ENCODE assay signal across 16 mouse cellular contexts in genomic region chr14:57658301-57658700, GRCm38 (mm10). TPM values are rescaled to one million over a fixed set of nuclear protein-coding genes. Genes with fewer than 3 reads are reported as not detected.
A peak's percentile ranks its signal among the peaks of the same experiment; 100 is the strongest.
DNase-seq lines count a peak whose midpoint lies in the region; ATAC-seq and TF ChIP-seq lines count a peak whose summit lies in the region.
"Had no signal": no experiment of that assay in that cellular context is flagged by ENCODE, and none has a peak within 500 bp of the region (broad histone marks: within the 10 kb centered on the region; RNA-seq: fewer than 3 reads in every experiment).

No protein-coding gene starts in this region.

- TF ChIP-seq EP300 in heart, adult 2 months (IDR thresholded peaks at IDR 0.05; ENCODE audit: insufficient read depth, low read depth, low read length) = no peak

- no peaks in the 10 kb centered on the region for H3K4me1 ChIP-seq in heart, adult 2 months (ENCODE audit: control insufficient read depth, insufficient read depth, low read length)
- H3K4me1 ChIP-seq in cortical plate, adult 2 months (ENCODE audit: control insufficient read depth, insufficient read depth, low read length) = no peaks in the 10 kb centered on the region
- no peaks in the 10 kb centered on the region for H3K4me1 ChIP-seq in hindbrain, embryonic 14.5 days (replicated peaks; ENCODE audit: control insufficient read depth, insufficient read depth, low read length)
- H3K4me1 ChIP-seq: limb, embryonic 15.5 days; stomach, embryonic 15.5 days had no signal

- H3K4me2 ChIP-seq in hindbrain, embryonic 14.5 days (replicated peaks) = no peak overlapping the region
- H3K4me2 ChIP-seq: forebrain, embryonic 12.5 days; limb, embryonic 15.5 days; stomach, embryonic 15.5 days had no signal

- H3K79me2 ChIP-seq in heart, adult 2 months (replicated peaks; ENCODE audit: control insufficient read depth, insufficient read depth, low read length) = peaks cover 5% of the 10 kb centered on the region

- H3K9me3 ChIP-seq in hindbrain, embryonic 14.5 days (ENCODE audit: control insufficient read depth, low read length) = no peaks in the 10 kb centered on the region
- H3K9me3 ChIP-seq: forebrain, embryonic 12.5 days; limb, embryonic 15.5 days; stomach, embryonic 15.5 days had no signal

- intact Hi-C loops in heart, adult 2 months (cut with DNase I) = no loop called here

- ATAC-seq in hindbrain, embryonic 14.5 days (ENCODE audit: low FRiP score) = no peak

- no peaks in the 10 kb centered on the region for H3K27me3 ChIP-seq in heart, adult 2 months (ENCODE audit: control insufficient read depth, insufficient read depth, low read length)
- H3K27me3 ChIP-seq in hindbrain, embryonic 14.5 days (ENCODE audit: control insufficient read depth, insufficient read depth, low read length) = no peaks in the 10 kb centered on the region
- H3K27me3 ChIP-seq: forebrain, embryonic 12.5 days; limb, embryonic 15.5 days; stomach, embryonic 15.5 days had no signal

- no peak overlapping the region for H3K27ac ChIP-seq in heart, adult 2 months
- no peak overlapping the region for H3K27ac ChIP-seq in cortical plate, adult 2 months (ENCODE audit: insufficient read depth, low read length)
- no peak overlapping the region for H3K27ac ChIP-seq in hindbrain, embryonic 14.5 days
- H3K27ac ChIP-seq: forebrain, embryonic 12.5 days; limb, embryonic 15.5 days; macrophage; stomach, embryonic 15.5 days had no signal

- H3K9ac ChIP-seq in heart, adult 2 months (ENCODE audit: low read depth, low read length) = no peak overlapping the region
- no peak overlapping the region for H3K9ac ChIP-seq in hindbrain, embryonic 14.5 days
- H3K9ac ChIP-seq: forebrain, embryonic 12.5 days; limb, embryonic 15.5 days; stomach, embryonic 15.5 days had no signal

- H3K36me3 ChIP-seq in heart, adult 2 months (ENCODE audit: control insufficient read depth, insufficient read depth, low read length) = no peaks in the 10 kb centered on the region
- H3K36me3 ChIP-seq in hindbrain, embryonic 14.5 days (replicated peaks; ENCODE audit: control insufficient read depth, insufficient read depth) = no peaks in the 10 kb centered on the region
- H3K36me3 ChIP-seq: stomach, embryonic 15.5 days had no signal

- 94% methylated on average over 4 of the region's 4 CpGs for WGBS in heart, adult 2 months
- 96% methylated on average over 4 of the region's 4 CpGs for WGBS in hindbrain, embryonic 14.5 days

- no peak for DNase-seq in heart, adult 2 months
- DNase-seq in heart, postnatal 4 days = no peak
- peak; percentile 9 for DNase-seq in thymus, postnatal 0 days (ENCODE audit: low spot score)
- DNase-seq in thymus, postnatal 14 days = no peak
- DNase-seq in adrenal gland, postnatal 25 days = no peak
- DNase-seq in hindbrain, embryonic 14.5 days (ENCODE audit: low spot score) = no peak
- no peak for DNase-seq in layer of hippocampus, postnatal 36 days
- DNase-seq: cerebellum, adult 11 months; gastrocnemius, postnatal 25 days; heart, postnatal 10 days; kidney, adult 8-10 months had no signal

- peak; percentile 39 for TF ChIP-seq CTCF in heart, adult 2 months (IDR thresholded peaks at IDR 0.05)
- TF ChIP-seq CTCF in cortical plate, adult 2 months (IDR thresholded peaks at IDR 0.05; ENCODE audit: extremely low read depth, insufficient read depth, low read length) = 0 out of 2 replicates have a peak, but pooled peaks have one; percentile 5

- H3K4me3 ChIP-seq in heart, adult 2 months = no peak overlapping the region
- H3K4me3 ChIP-seq in cortical plate, adult 2 months (ENCODE audit: insufficient read depth, low read length) = no peak overlapping the region
- no peak overlapping the region for H3K4me3 ChIP-seq in hindbrain, embryonic 14.5 days (replicated peaks; ENCODE audit: low read length)
- H3K4me3 ChIP-seq: forebrain, embryonic 12.5 days; limb, embryonic 15.5 days; stomach, embryonic 15.5 days had no signal

- TF ChIP-seq POLR2A in heart, adult 2 months (IDR thresholded peaks at IDR 0.05; ENCODE audit: insufficient read depth, low read depth, low read length) = no peak
- no peak for TF ChIP-seq POLR2A in cortical plate, adult 2 months (IDR thresholded peaks at IDR 0.05; ENCODE audit: extremely low read depth, insufficient read depth, low read length)

RNA-seq across cellular contexts. Expression of gene Xpo4, which starts 6.9 kb away (rescaled TPM):
- total RNA-seq in heart, adult 2 months (2021) = 10 to 100 TPM; 10.9 to 12.7 TPM
- polyA plus RNA-seq in heart, adult 2 months (2012; rRNA removed) = 2.8 and 6.4 TPM in 2 replicates
- 10 to 100 TPM; 19.9 to 21.9 TPM for total RNA-seq in heart, postnatal 4 days (2021)
- polyA plus RNA-seq in thymus, postnatal 0 days (2015; fragmentation: Nextera tagmentation; extraction: Ambion mirVana) = 14.0 and 19.6 TPM in 2 replicates
- 6.7 and 7.1 TPM in 2 replicates for polyA plus RNA-seq in cortical plate, adult 2 months (2012; rRNA removed)
- total RNA-seq in adrenal gland, postnatal 25 days (2021) = 42.9 and 48.4 TPM in 2 replicates
- 15.5 and 15.9 TPM in 2 replicates for polyA plus RNA-seq in hindbrain, embryonic 14.5 days (2014; fragmentation: Nextera tagmentation; extraction: Ambion mirVana)
- 10 to 100 TPM; 13.4 to 13.9 TPM for total RNA-seq in layer of hippocampus, postnatal 36 days (2021)
